Mouse (Mus musculus) brain, embryonic 14.5 days (tissue): ENCODE measurements at regions not wholly inside any gene's neighbourhood (a gene's known extent, or its start where the extent isn't known, plus 50 kb on each side); places are given as distances from the start of the nearest gene placed in this dataset.

Experiments used
- DNase-seq: peaks from one replicate; pipeline ENCODE4 v3.0.0-alpha.2; 2011; ENCODE audit warnings: low read depth
- CTCF ChIP-seq: fragments of 200-500 bp; IDR thresholded peaks from 2 replicates; pipeline ENCODE4 v1.5.1; 2012; ENCODE audit warnings: inconsistent platforms, mild to moderate bottlenecking, moderate library complexity, borderline replicate concordance; ENCODE audit not compliant: insufficient read depth, insufficient read length; ENCODE audit errors: extremely low read depth
- POLR2A ChIP-seq: fragments of 200-500 bp; IDR thresholded peaks from 2 replicates; pipeline ENCODE4 v1.6.1; 2012; ENCODE audit warnings: mild to moderate bottlenecking, inconsistent platforms, borderline replicate concordance; ENCODE audit not compliant: poor library complexity, insufficient read depth, insufficient read length, severe bottlenecking; ENCODE audit errors: extremely low read depth

DNA sequence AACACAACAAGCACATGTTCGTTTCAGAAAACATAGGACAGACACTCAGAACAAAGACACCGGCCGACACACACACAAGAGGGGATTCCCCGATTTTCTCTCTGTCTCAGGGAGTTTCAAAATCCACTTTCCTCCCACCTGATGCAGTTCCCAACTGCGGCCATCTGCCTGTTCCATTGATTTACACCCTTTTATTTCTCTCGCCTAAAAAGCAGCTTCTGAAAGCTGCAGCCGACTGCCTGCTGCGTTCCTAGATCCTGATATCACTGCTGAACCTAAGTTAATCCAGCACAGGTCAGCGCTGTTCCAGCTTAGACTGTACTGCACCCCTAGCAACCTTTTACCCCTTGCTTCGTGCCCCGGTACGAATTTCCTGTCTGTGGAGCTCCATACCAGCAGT is 237.0 kb downstream of the Impad1 start:
- TF ChIP-seq POLR2A (no peak), CTCF (no peak)
- DNase-seq, result no peak

DNA sequence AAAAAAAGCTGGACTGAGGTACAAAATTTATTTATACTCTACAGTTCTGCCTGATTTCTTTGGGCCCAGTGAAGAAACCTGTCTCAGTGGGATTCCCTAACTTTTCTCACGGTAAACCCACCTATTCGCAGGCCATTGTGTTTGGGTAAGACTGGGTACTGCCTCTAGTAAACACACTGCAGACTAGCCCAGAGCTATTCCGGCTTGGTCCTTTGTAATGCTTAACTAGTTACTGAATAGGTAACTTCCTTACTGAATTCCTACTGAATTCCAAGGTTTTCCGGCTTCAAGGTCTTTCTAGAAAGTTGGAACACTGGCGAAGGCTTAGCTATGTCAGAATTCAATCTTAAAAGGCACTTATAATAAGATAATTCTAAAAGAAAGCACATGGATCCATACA is 242.9 kb downstream of the Impad1 start:
- no peak for TF ChIP-seq POLR2A
- no peak for TF ChIP-seq CTCF
- DNase-seq, result no peak

DNA sequence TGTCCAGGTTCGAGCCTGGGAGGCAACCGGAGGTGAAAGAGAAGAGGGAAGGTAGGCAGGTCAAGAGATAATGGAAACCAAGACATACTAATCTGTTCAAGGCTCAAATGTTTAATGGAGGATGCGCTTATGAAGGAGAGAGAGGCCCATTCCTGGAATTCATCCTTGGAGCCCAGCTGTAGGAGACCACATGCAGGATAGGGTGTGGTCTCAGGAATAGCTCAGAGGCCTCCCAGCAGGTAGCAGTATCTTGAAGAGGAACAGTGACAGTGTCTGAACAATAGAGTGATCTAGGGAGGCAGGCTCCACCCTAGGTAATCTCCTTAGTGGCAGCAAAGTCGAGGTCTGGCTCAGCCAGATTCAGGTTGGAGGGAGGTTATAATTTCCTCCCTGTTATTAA is 243.3 kb downstream of the Impad1 start:
- no peak for DNase-seq
- TF ChIP-seq POLR2A (no peak), CTCF (no peak)

GRCm38 (mm10) chr4:4537172-4537753 is 255.9 kb downstream of the Impad1 start:
- no peak for DNase-seq
- TF ChIP-seq CTCF (no peak), POLR2A (no peak)

- DNase-seq, result no peak
- TF ChIP-seq POLR2A (no peak), CTCF (no peak)
Measured at GRCm38 (mm10) chr4:4532196-4532595, 261.0 kb downstream of the Impad1 start.

GRCm38 (mm10) chr4:4528311-4528710 is 264.8 kb downstream of the Impad1 start:
- TF ChIP-seq POLR2A (no peak), CTCF (no peak)
- no peak for DNase-seq

DNA sequence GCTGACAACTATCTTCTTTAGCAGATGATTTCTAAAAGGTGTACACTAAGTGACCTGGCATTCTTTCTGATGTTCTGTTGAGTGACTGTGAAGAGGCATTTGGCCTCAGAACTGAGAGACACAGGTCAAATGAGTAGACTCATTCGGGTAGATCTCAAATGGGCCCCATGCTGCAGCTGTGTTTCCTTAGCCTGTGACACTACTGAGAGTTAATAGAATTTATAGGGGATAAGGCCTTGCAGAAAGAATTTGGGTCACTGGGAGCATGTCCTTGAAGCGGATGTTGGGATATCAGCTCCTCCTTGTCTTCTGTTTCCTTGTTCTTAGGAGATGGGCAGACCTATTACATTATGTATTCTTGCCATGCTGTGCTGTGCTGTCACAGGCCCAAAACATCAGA is 271.4 kb downstream of the Impad1 start:
- DNase-seq, result no peak
- TF ChIP-seq CTCF, result no peak
- no peak for TF ChIP-seq POLR2A

DNA sequence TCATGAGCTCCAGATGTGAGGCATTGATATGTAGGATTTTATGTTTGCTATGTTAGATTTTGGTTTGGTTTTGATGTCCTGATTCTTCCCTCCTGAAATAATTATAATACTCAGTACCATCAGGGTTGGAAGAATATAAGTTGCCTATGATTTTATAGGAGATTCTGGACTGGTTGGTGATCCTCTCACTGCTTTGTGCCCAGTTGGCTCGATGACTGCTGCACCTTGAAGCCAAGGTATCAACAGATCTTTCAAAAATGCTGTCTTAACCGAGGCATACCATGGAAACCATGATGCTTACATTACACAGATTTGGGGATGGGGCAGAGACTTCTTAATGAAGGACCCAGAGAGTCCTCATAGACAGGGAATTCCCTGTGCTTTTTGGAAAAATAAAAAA is 274.4 kb downstream of the Impad1 start:
- TF ChIP-seq POLR2A (no peak), CTCF (no peak)
- DNase-seq, result no peak

GRCm38 (mm10) chr4:4513351-4513750 is 279.8 kb downstream of the Impad1 start:
- TF ChIP-seq CTCF, result no peak
- no peak for TF ChIP-seq POLR2A
- no peak for DNase-seq

- DNase-seq, result no peak
- TF ChIP-seq CTCF (no peak), POLR2A (no peak)
Measured at GRCm38 (mm10) chr4:4510180-4510920, 282.8 kb downstream of the Impad1 start.

DNA sequence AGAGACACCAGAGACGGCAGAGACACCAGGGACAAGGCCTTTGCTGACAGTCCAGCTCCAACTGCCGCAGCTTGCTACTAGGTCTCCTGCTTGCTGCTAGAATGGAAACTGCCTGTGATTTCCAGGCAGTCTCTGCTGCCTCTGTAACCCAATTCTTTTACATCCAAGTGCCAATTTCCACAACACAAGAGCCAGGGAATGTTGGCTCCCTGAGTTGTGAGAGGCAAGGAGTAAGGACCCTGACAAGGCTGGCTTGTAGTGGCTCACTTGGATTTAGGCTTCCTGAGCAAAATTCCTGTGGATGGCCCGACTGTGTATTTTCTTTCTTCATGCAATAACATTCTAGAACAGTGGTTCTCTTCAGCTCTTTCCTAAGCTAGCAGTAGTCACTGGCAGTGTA is 283.9 kb downstream of the Impad1 start:
- no peak for DNase-seq
- TF ChIP-seq CTCF (no peak), POLR2A (no peak)

- TF ChIP-seq CTCF (no peak), POLR2A (no peak)
Measured at GRCm38 (mm10) chr4:4497199-4497598, 296.0 kb downstream of the Impad1 start.

More at GRCm38 (mm10) chr4:4497199-4497598, 296.0 kb downstream of the Impad1 start:
- DNase-seq, result no peak
